Mouse (Mus musculus) spleen, postnatal 10 days (tissue): ENCODE data around the gene Gpkow.
A peak's percentile ranks its signal among the peaks of the same experiment; 100 is the strongest.

Source experiments
- DNase-seq, 2 experiments: peaks; one replicate each; pipeline ENCODE4 v3.0.0; 2021 to 2022; ENCODE audit warnings: low spot score in 2 of 2

The Gpkow gene

DNA sequence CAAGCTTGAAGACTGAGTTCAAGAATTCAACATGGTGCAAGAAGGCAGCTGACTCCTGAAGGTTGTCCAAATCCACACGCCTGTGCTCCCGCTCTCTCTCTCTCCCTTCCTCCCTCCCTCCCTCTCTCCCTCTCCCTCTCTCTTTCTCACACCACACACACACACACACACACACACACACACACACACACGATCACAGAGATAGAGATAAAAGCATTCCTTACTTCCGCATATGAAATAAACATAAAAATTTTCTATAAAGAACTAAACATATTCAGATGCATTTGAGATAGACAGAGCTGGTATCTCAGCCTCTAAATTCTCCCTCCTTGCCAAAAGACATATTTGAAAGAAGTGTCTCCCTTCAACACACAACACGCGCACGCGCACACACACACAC, 48.5 kb downstream of the Gpkow start:
- DNase-seq = no peak

DNA sequence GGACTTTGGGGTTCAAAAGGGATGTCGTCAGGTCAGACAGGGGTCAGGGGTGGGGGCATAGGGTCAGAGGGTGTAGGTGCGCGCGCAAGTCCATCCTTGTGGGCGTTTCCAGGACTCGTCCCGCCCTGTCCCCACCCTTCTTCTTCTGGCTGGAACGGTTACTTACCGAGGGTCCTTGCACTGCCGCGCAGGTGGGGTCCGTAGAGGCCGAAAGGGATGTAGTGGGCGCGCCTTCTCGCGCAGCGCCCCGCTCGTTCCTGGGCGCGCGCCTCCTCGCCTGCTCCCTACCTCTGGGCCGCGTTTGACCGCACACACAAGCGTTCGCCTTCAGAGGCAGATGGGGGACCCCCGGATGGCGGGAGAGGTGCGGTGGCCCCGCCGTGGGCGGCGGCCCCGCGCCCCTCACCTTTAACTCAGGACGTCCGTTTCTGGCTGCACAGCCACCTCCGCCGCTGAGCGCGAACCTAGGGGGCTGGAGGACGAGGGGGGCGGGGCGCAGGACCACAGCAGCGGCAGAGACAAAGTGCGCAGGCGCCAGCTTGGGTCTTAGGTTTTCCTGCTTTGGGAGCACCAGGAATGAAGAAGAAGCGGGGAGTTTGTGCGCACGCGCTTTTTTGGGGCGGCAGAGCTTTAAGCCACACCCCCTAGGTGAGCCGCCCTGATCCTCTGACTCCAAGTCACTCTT, 53.6 kb downstream of the Gpkow start, which contains the start of gene Ccdc120:
TSS of gene Ccdc120 (minus strand) at position 474 of the 685 bp plus-strand sequence.
- peak in 1 of 2 experiments; percentile 27 for DNase-seq

DNA sequence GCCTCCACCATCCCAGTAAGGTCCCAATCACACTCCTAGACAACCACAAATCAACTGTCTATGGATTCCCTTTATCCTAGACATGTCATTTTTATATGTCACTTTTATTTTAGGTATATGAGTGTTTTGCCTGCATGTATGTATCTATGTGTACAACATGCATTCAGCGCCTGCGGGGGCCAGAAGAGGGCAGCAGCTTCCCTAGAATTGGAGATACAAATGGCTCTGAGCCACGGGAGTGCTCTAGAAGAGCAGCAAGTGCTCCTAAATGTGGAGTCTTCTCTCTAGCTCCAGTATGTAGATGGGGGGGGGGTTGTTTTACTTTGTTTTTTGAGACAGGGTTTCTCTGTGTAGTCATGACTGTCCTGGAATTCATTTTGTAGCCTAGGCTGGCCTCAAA, 56.7 kb downstream of the Gpkow start:
- peak in 1 of 2 experiments; percentile 42 for DNase-seq
